Mouse (Mus musculus): ENCODE data around the gene Tbl2. TPM values are rescaled to one million over a fixed set of nuclear protein-coding genes. Genes with fewer than 3 reads are reported as not detected.
A peak's percentile ranks its signal among the peaks of the same experiment; 100 is the strongest.

Tbl2 gene
- 24.1 and 30.1 TPM in 2 replicates for polyA plus RNA-seq (2014; fragmentation: Nextera tagmentation; extraction: Ambion mirVana)

DNA sequence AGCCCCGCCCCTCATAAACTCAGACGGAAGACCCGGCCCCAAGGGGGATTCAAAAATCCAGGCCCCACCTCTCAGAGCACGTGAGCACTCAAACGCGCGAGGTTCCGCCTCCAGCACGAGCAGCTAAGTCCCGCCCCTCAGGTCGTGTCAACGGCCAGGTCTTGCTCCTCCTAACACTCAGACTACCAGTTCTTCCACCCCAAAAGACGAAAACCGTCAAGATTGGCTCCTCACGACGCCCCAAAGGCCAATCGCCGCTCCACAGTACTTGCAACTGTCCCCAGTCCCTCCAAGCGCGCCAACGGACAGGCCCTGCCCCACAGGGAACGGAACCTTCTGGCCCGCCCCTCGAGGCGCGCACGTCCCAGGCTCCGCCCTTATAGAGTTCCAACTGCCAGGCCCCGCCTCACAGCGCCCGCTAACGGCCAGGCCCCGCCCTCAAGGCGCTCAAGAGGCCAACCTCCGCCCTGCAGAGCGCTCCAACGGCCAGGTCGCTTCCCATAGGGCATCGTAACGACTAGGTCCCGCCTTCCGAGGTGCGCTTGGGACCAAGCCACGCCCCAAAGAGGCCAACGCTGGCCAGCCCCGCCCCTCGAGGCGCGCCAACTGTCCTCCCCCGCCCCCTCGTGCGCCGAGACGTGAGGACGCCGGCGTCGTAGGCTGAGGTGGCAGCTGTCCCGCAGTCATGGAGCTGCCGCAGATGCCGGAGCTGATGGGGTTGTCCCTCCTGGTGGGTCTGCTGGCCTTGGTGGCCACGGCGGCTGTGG, at the start of gene Tbl2:
Tbl2 (plus strand) TSS at position 605 of the 767 bp plus-strand sequence.
- Histone ChIP-seq H3K4me3 (ENCODE audit: low read depth, low read length) (peak within 1 kb of the TSS; percentile 85), H3K9ac (ENCODE audit: low read depth, low read length) (peak within 1 kb of the TSS; percentile 78), H3K4me1 (ENCODE audit: control insufficient read depth, insufficient read depth, low read length) (peaks cover 3% of the 10 kb centered on the region; the same call in 1 of the 2 replicates), H3K27me3 (replicated peaks; ENCODE audit: control insufficient read depth, insufficient read depth, low read length) (no peaks in the 10 kb centered on the region), H3K36me3 (ENCODE audit: control insufficient read depth, insufficient read depth, low read length) (peaks cover 20% of the 10 kb centered on the region), H3K27ac (replicated peaks; ENCODE audit: low read depth, low read length) (peak within 1 kb of the TSS; percentile 93), H3K4me2 (ENCODE audit: low read depth, low read length) (peak within 1 kb of the TSS; percentile 67), H3K9me3 (ENCODE audit: control insufficient read depth, low read length) (no peaks in the 10 kb centered on the region)
- under 1% methylated on average over 54 of the region's 63 CpGs for WGBS
- ATAC-seq (ENCODE audit: low read depth), result peak; percentile 97
- DNase-seq (ENCODE audit: low spot score), result peak; percentile 100

DNA sequence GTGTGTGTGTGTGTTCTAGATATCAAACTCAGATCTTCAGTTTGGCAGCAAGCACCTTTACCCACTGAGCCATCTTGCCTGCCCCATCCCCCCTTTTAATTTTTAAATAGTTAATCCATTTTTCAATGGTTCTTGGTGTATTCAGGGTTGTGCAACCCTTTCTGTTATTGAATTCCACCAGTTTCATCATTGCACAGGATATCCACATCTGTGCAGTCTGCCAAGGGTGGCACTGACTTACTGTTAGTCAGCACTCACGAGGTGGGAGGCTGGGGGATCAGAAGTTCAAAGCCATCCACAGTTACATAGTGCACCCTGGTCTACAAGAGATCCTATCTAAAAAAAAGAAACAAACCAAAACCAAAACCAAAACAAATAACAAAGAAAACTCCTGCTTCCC, 48.5 kb upstream of the Tbl2 start:
- Histone ChIP-seq H3K36me3 (ENCODE audit: control insufficient read depth, insufficient read depth, low read length) (no peaks in the 10 kb centered on the region), H3K4me3 (ENCODE audit: low read depth, low read length) (no peak overlapping the region), H3K9ac (ENCODE audit: low read depth, low read length) (no peak overlapping the region), H3K9me3 (ENCODE audit: control insufficient read depth, low read length) (no peaks in the 10 kb centered on the region), H3K4me2 (ENCODE audit: low read depth, low read length) (no peak overlapping the region), H3K27ac (replicated peaks; ENCODE audit: low read depth, low read length) (no peak overlapping the region), H3K27me3 (replicated peaks; ENCODE audit: control insufficient read depth, insufficient read depth, low read length) (peaks cover 9% of the 10 kb centered on the region), H3K4me1 (ENCODE audit: control insufficient read depth, insufficient read depth, low read length) (no peaks in the 10 kb centered on the region)
- 53% methylated on average over 1 of the region's 1 CpGs for WGBS
- DNase-seq (ENCODE audit: low spot score) (no peak), ATAC-seq (ENCODE audit: low read depth) (no peak)

DNA sequence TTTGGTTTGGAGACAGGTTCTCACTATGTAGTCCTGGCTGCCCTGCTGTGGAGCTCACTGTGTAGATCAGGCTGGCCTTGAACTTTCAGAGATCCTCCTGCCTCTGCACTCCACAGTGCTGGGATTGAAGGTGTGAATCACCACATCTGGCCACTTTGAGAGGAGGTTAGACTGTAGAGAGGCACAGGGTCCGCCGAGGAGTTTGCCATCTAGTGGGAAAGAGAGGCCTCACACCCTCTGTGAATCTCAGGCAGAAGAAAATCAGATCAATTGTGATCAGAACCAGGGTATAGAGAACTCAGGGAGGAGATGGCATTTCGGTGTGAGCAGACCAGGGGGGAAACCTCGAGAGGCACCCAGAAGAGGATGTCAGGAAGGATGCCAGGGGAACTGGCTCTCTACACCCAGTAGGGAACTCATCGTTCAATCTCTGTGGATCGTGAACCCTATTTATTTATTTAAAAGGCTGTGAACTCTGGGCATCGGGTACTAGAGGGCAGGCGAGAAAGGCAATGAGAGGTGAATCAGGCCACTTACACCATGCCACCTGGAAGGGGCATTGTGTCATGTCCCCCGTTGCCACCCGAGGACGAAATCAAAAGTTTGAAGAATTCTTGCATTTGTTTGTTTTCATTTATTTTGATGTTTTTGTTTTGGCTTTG, 45.3 kb upstream of the Tbl2 start:
- H3K27ac ChIP-seq (replicated peaks; ENCODE audit: low read depth, low read length), result no peak overlapping the region
- no peaks in the 10 kb centered on the region for H3K9me3 ChIP-seq (ENCODE audit: control insufficient read depth, low read length)
- 68% methylated on average over 11 of the region's 11 CpGs for WGBS
- no peak overlapping the region for H3K4me3 ChIP-seq (ENCODE audit: low read depth, low read length)
- H3K4me1 ChIP-seq (ENCODE audit: control insufficient read depth, insufficient read depth, low read length), result peaks cover 3% of the 10 kb centered on the region; the same call in 1 of the 2 replicates
- no peak overlapping the region for H3K4me2 ChIP-seq (ENCODE audit: low read depth, low read length)
- no peak for ATAC-seq (ENCODE audit: low read depth)
- no peak for DNase-seq (ENCODE audit: low spot score)
- H3K36me3 ChIP-seq (ENCODE audit: control insufficient read depth, insufficient read depth, low read length), result no peaks in the 10 kb centered on the region
- H3K9ac ChIP-seq (ENCODE audit: low read depth, low read length), result no peak overlapping the region
- H3K27me3 ChIP-seq (replicated peaks; ENCODE audit: control insufficient read depth, insufficient read depth, low read length), result peaks cover 40% of the 10 kb centered on the region

DNA sequence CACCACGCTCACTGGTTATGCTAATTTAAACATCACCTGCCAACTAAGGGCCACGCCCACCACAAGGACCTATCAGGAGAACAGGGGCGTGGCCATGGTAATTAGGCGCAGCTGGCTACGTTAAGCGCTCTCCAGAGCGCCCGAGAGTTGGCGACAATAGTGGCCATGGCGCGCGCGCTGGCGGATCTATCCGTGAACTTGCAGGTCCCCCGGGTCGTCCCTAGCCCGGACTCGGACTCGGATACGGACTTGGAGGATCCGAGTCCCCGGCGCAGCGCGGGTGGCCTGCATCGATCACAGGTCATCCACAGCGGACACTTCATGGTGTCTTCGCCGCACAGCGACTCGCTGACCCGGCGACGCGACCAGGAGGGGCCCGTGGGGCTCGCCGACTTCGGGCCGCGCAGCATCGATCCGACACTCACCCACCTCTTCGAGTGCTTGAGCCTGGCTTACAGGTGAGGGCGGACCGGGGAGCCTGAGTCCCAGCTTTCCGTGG, 42.6 kb upstream of the Tbl2 start:
- Histone ChIP-seq H3K4me2 (ENCODE audit: low read depth, low read length) (peak overlapping the region; percentile 94), H3K9me3 (ENCODE audit: control insufficient read depth, low read length) (no peaks in the 10 kb centered on the region), H3K4me3 (ENCODE audit: low read depth, low read length) (peak overlapping the region; percentile 51), H3K4me1 (ENCODE audit: control insufficient read depth, insufficient read depth, low read length) (peaks cover 3% of the 10 kb centered on the region; the same call in 1 of the 2 replicates), H3K27me3 (replicated peaks; ENCODE audit: control insufficient read depth, insufficient read depth, low read length) (peaks cover 45% of the 10 kb centered on the region), H3K27ac (replicated peaks; ENCODE audit: low read depth, low read length) (no peak overlapping the region), H3K36me3 (ENCODE audit: control insufficient read depth, insufficient read depth, low read length) (no peaks in the 10 kb centered on the region), H3K9ac (ENCODE audit: low read depth, low read length) (peak overlapping the region; percentile 62)
- ATAC-seq (ENCODE audit: low read depth), result peak; percentile 91
- peak; percentile 97 for DNase-seq (ENCODE audit: low spot score)
- under 1% methylated on average over 34 of the region's 48 CpGs for whole genome bisulfite sequencing

DNA sequence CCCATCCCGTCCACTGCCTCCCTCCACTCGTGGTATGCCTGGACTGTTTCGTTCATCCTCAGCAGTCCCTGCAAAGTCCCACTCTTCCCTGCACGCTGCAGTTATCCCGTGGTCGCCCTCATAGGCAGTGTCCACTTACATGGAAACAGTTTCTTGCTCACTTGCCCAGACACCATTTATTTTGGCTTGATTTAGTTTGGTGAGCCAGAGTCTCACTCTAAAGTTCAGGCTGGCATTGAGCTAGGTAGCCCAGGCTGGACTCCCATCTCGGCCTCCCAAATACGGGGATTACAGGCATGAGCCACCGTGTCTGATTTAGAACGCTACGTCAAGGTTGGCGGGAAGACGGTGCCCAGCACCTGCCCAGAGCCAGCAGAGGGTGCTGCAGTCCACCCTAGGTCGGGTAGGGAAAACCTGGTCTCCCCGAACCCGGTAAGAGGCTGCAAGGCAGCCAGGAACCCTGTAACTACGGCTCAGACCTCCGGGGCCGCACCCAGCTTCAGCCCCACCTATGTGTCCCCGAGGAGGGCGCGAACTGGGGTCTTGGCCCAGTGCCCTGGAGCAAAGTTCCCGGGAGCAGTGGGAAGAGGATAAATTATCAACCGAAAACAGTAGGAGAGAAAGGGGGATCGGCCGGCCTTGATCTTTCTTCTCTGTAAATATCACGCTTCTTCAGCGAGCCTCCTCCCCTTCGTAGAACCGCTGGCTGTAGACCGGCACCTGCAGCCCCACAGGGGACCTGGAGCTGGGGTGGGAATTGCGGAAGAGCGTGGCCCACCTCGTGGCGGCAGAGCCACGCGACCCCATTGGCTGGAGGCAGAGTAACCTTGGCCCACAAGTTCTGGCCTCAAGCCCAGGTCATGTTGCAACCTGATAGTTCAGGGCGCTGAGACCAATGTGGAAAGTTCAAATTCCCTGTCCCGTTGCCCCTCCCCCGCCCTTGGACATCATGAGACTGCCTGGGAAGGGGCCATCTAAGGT, 41.6 kb upstream of the Tbl2 start:
- peaks cover 45% of the 10 kb centered on the region for H3K27me3 ChIP-seq (replicated peaks; ENCODE audit: control insufficient read depth, insufficient read depth, low read length)
- H3K4me3 ChIP-seq (ENCODE audit: low read depth, low read length), result peak overlapping the region; percentile 51
- DNase-seq (ENCODE audit: low spot score), result peak; percentile 70
- H3K9ac ChIP-seq (ENCODE audit: low read depth, low read length), result peak overlapping the region; percentile 62; the same call in 1 of the 2 replicates
- 8% methylated on average over 38 of the region's 40 CpGs for WGBS
- peak; percentile 50 for ATAC-seq (ENCODE audit: low read depth)
- H3K36me3 ChIP-seq (ENCODE audit: control insufficient read depth, insufficient read depth, low read length), result no peaks in the 10 kb centered on the region
- peaks cover 3% of the 10 kb centered on the region; the same call in 1 of the 2 replicates for H3K4me1 ChIP-seq (ENCODE audit: control insufficient read depth, insufficient read depth, low read length)
- H3K4me2 ChIP-seq (ENCODE audit: low read depth, low read length), result peak overlapping the region; percentile 94
- H3K27ac ChIP-seq (replicated peaks; ENCODE audit: low read depth, low read length), result no peak overlapping the region
- H3K9me3 ChIP-seq (ENCODE audit: control insufficient read depth, low read length), result no peaks in the 10 kb centered on the region

DNA sequence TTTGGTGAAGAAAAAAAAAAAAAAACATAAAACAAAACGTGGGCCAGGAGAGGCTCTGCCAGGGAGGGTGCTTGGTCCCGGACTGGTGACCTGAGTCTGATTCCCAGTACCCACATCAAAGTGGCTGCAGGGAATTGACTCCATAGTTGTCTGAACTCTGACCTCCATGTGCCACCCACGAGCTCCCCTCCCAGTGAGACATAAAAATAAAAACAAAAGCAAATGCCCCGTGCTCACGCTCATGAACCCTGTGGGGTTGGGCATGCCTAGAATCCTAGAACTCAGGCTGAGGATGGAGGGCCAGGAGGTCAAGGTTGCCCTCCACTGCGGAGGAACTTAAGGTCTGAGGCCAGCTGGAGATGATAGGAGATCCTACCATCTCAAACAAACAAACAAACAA, 40.4 kb upstream of the Tbl2 start:
- no peak for DNase-seq (ENCODE audit: low spot score)
- Histone ChIP-seq H3K4me1 (ENCODE audit: control insufficient read depth, insufficient read depth, low read length) (peaks cover 3% of the 10 kb centered on the region; the same call in 1 of the 2 replicates), H3K36me3 (ENCODE audit: control insufficient read depth, insufficient read depth, low read length) (no peaks in the 10 kb centered on the region), H3K9me3 (ENCODE audit: control insufficient read depth, low read length) (no peaks in the 10 kb centered on the region), H3K27ac (replicated peaks; ENCODE audit: low read depth, low read length) (no peak overlapping the region), H3K9ac (ENCODE audit: low read depth, low read length) (no peak overlapping the region), H3K4me3 (ENCODE audit: low read depth, low read length) (no peak overlapping the region), H3K4me2 (ENCODE audit: low read depth, low read length) (no peak overlapping the region), H3K27me3 (replicated peaks; ENCODE audit: control insufficient read depth, insufficient read depth, low read length) (peaks cover 45% of the 10 kb centered on the region)
- ATAC-seq (ENCODE audit: low read depth), result no peak
- 50% methylated on average over 6 of the region's 6 CpGs for WGBS

DNA sequence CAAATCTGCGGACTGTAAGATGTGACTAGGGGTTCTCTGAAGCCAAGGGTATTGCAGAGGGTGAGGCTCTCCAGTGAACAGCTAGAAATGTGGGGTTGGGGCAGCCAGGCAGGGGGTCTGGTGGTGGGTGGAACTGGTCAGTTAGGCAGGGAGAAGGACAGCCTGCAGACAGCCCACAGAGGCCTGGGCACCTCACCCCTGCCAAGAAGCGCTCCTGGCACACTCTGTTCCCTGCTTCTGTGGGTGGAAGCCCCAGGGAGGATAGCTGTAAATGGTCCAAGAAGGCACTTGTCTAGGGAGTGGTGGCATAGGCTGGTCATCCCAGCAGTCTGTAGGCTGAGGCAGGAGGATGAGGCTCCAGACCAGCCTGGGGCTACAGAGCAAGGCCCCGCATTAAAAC, 40.0 kb upstream of the Tbl2 start:
- WGBS, result 91% methylated on average over 3 of the region's 3 CpGs
- H3K9me3 ChIP-seq (ENCODE audit: control insufficient read depth, low read length), result no peaks in the 10 kb centered on the region
- no peak overlapping the region for H3K4me2 ChIP-seq (ENCODE audit: low read depth, low read length)
- no peak overlapping the region for H3K4me3 ChIP-seq (ENCODE audit: low read depth, low read length)
- no peak overlapping the region for H3K9ac ChIP-seq (ENCODE audit: low read depth, low read length)
- ATAC-seq (ENCODE audit: low read depth) (no peak), DNase-seq (ENCODE audit: low spot score) (no peak)
- H3K36me3 ChIP-seq (ENCODE audit: control insufficient read depth, insufficient read depth, low read length), result no peaks in the 10 kb centered on the region
- no peak overlapping the region for H3K27ac ChIP-seq (replicated peaks; ENCODE audit: low read depth, low read length)
- peaks cover 3% of the 10 kb centered on the region; the same call in 1 of the 2 replicates for H3K4me1 ChIP-seq (ENCODE audit: control insufficient read depth, insufficient read depth, low read length)
- H3K27me3 ChIP-seq (replicated peaks; ENCODE audit: control insufficient read depth, insufficient read depth, low read length), result peaks cover 45% of the 10 kb centered on the region

DNA sequence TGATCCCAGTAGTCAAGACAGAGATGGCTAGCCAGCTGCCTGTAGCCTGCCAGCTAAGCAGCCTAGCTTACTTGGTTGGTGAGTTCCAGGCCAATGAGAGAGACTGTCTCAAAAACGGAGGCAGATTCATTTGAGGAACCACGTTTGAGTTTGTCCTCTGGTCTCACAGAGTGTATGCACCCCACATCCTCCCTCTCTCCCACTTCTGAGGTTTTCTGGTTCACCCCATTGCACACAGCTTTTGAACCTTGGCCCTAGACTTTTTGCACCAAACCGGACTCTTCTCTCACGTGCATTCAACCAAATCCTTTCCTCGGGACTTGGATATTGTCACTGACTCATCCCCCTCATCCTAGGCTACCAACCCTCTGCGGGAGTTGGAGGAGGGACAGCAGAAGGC, 39.5 kb upstream of the Tbl2 start:
- no peak overlapping the region for H3K4me3 ChIP-seq (ENCODE audit: low read depth, low read length)
- H3K36me3 ChIP-seq (ENCODE audit: control insufficient read depth, insufficient read depth, low read length), result no peaks in the 10 kb centered on the region
- ATAC-seq (ENCODE audit: low read depth), result no peak
- H3K27me3 ChIP-seq (replicated peaks; ENCODE audit: control insufficient read depth, insufficient read depth, low read length), result peaks cover 45% of the 10 kb centered on the region
- H3K4me2 ChIP-seq (ENCODE audit: low read depth, low read length), result no peak overlapping the region
- WGBS, result 70% methylated on average over 6 of the region's 6 CpGs
- H3K27ac ChIP-seq (replicated peaks; ENCODE audit: low read depth, low read length), result no peak overlapping the region
- peaks cover 3% of the 10 kb centered on the region; the same call in 1 of the 2 replicates for H3K4me1 ChIP-seq (ENCODE audit: control insufficient read depth, insufficient read depth, low read length)
- no peaks in the 10 kb centered on the region for H3K9me3 ChIP-seq (ENCODE audit: control insufficient read depth, low read length)
- DNase-seq (ENCODE audit: low spot score), result no peak
- no peak overlapping the region for H3K9ac ChIP-seq (ENCODE audit: low read depth, low read length)

Data from embryonic facial prominence, embryonic 14.5 days (tissue).